Mouse (Mus musculus): ENCODE measurements around the gene Alpk3.

DNA sequence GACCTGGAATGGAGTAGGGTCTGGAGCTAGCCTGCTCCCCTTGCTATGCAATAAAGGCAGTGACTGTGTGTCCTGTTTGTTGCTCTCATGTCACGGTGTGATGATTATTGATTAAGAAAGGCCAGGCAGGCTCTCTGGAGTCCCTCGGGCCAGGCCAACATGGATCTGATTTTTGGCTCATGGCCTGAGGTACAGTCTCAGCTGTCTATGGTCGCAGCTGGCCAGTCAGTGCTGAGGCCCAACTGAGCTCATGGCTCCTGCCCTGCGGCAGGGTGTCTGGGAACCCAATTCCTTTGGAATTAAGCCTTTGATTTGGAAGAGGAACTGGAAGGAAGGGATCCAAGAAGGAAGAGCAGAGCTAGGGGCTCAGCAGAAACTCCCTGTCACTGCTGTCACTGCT lies 48.1 kb downstream of the Alpk3 start:
- TF ChIP-seq HCFC1 (IDR thresholded peaks at IDR 0.05; ENCODE audit: borderline replicate concordance, insufficient read depth, low read length) (no peak), MAFK (IDR thresholded peaks at IDR 0.05; ENCODE audit: insufficient read depth, low read depth, low read length) (no peak), ZC3H11A (IDR thresholded peaks at IDR 0.05; ENCODE audit: borderline replicate concordance, low read depth, low read length) (no peak), ZNF384 (IDR thresholded peaks at IDR 0.05; ENCODE audit: low read depth, low read length) (no peak)

Data from ES-E14 (cell line).